Mouse (Mus musculus) C2C12 (cell line): ENCODE data around the gene Gm20388.

Experiments
- CTCF ChIP-seq: IDR thresholded peaks from one replicate; pipeline ENCODE4 v1.5.1; 2011; ENCODE audit not compliant: control insufficient read depth, insufficient read depth, insufficient read length
- MAX ChIP-seq: IDR thresholded peaks from one replicate; pipeline ENCODE4 v1.6.1; 2011; ENCODE audit warnings: mild to moderate bottlenecking, control low read depth
- MYOD1 ChIP-seq: IDR thresholded peaks from one replicate; pipeline ENCODE4 v1.6.1; 2011; ENCODE audit warnings: low read depth; ENCODE audit not compliant: control insufficient read depth, insufficient read length
- MYOG ChIP-seq: IDR thresholded peaks from one replicate; pipeline ENCODE4 v1.6.1; 2011; ENCODE audit not compliant: control insufficient read depth, insufficient read length; ENCODE audit errors: extremely low read depth

DNA sequence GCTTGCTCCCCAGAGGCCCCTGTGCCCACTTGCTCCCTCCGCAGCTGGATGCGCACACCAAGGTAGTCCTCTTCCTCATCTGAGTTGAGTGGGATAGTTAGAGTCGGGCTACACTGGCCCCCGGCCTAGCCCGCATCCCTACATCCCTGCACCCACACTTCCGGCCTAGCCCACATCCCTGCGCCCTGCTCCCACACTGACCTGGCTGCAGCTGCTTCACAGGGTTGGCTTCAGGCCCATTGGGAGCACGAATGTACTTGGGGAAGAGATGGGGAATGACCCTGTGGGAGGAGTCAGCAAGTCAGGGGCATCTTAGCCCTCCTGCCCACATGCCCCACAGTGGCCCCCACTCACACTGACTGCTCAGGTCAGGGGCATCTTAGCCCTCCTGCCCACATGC, 2571.8 kb downstream of the Gm20388 start:
- no peak for TF ChIP-seq CTCF
- no peak for TF ChIP-seq MAX
- TF ChIP-seq MYOG: no peak
- no peak for TF ChIP-seq MYOD1
